Mouse (Mus musculus) ES-E14 (cell line): ENCODE measurements around the gene Pgk2.

ENCODE experiments used
- CHD2 ChIP-seq: IDR thresholded peaks from 2 replicates; pipeline ENCODE4 v1.6.1; 2014; ENCODE audit warnings: mild to moderate bottlenecking, low read depth, low read length, inconsistent platforms
- HCFC1 ChIP-seq: IDR thresholded peaks from 2 replicates; pipeline ENCODE4 v1.6.1; 2012; ENCODE audit warnings: low read length, inconsistent platforms, borderline replicate concordance; ENCODE audit not compliant: insufficient read depth
- MAFK ChIP-seq: IDR thresholded peaks from 2 replicates; pipeline ENCODE4 v1.6.1; 2014; ENCODE audit warnings: mild to moderate bottlenecking, low read depth, low read length, inconsistent platforms; ENCODE audit not compliant: insufficient read depth
- ZNF384 ChIP-seq: IDR thresholded peaks from 2 replicates; pipeline ENCODE4 v1.6.1; 2012; ENCODE audit warnings: low read depth, low read length, inconsistent platforms

DNA sequence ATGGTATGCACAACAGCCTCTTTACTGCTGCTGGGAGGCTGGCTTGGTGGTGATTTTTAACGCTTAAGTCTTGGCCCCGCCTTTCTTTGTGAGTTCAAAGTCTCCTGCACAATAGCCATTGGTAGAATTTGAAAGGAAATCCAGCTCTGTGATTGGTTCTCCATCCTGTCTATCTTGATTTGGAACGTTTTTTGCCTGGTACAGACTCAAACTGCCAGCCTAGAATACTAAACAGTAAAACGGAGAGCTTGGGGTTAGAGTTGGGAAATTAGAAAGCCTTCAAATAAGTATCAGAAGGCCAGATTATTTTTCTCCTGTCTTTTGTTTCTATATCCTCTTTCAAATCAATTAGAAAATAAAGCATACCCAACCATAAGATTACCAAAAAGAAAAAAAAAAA, at the start of gene Pgk2:
- TF ChIP-seq HCFC1: no peak
- no peak for TF ChIP-seq ZNF384
- no peak for TF ChIP-seq MAFK
- no peak for TF ChIP-seq CHD2
